Mouse (Mus musculus): ENCODE measurements around the gene Tmem116. TPM values are rescaled to one million over a fixed set of nuclear protein-coding genes. Genes with fewer than 3 reads are reported as not detected.

Gene Tmem116
- polyA plus RNA-seq, 1 experiment from 2014 or later: 1.0 TPM

DNA sequence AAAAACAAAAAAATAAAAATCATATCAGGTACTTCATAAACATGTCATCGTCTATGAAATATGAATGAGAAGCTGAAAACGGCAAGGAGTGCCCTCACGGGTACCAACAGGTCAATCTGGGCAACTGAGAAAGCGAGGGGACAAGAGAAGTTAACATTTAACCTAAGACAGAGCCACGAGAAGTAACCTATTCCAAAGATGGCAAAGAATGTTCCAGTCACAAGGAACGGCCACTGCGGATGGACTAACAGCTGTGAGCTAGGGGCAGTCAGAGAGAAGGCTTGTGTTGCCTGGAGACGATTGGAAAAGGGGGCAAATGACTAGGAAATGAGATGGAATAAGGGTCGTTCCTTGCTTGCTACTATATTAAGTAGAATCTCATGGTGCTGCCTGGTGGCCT, 1.2 kb upstream of the Tmem116 start:
- Histone ChIP-seq H3K4me2 (replicated peaks) (no peak overlapping the region; the same call in 1 of the 2 replicates), H3K27ac (replicated peaks) (no peak overlapping the region), H3K9me3 (no peaks in the 10 kb centered on the region), H3K9ac (replicated peaks) (no peak overlapping the region), H3K27me3 (no peaks in the 10 kb centered on the region), H3K36me3 (peaks cover 39% of the 10 kb centered on the region), H3K4me1 (peaks cover 27% of the 10 kb centered on the region), H3K4me3 (no peak overlapping the region)
- no peak for ATAC-seq (replicated peaks)
- WGBS: 83% methylated on average over 9 of the region's 9 CpGs

DNA sequence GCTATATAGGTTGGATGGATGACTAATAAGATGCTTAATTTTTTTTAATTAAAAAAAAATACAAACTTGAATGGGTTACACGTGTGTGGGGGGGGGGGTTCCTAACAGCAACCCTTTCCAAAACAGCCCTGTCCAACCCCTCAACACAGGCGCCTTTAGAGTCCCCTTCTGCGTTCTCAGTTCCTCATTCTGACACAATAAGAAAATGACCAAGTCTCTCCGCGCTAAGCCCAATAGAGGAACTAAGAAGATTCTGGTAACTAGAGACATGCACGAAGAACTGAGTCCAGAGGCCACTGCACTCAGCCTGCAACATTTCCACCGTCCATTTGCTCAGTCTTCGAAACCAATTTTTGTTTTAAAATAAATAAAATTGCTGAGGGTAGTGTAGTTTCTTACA, 490 bp upstream of the Tmem116 start:
- no peaks in the 10 kb centered on the region for H3K27me3 ChIP-seq
- H3K36me3 ChIP-seq: peaks cover 32% of the 10 kb centered on the region
- peak overlapping the region; percentile 90 for H3K4me3 ChIP-seq
- ATAC-seq (replicated peaks): no peak
- peak overlapping the region; percentile 74 for H3K4me2 ChIP-seq (replicated peaks)
- 19% methylated on average over 8 of the region's 8 CpGs for WGBS
- peak overlapping the region; percentile 95 for H3K9ac ChIP-seq (replicated peaks)
- no peaks in the 10 kb centered on the region for H3K9me3 ChIP-seq
- H3K4me1 ChIP-seq: peaks cover 27% of the 10 kb centered on the region
- H3K27ac ChIP-seq (replicated peaks): peak overlapping the region; percentile 96

DNA sequence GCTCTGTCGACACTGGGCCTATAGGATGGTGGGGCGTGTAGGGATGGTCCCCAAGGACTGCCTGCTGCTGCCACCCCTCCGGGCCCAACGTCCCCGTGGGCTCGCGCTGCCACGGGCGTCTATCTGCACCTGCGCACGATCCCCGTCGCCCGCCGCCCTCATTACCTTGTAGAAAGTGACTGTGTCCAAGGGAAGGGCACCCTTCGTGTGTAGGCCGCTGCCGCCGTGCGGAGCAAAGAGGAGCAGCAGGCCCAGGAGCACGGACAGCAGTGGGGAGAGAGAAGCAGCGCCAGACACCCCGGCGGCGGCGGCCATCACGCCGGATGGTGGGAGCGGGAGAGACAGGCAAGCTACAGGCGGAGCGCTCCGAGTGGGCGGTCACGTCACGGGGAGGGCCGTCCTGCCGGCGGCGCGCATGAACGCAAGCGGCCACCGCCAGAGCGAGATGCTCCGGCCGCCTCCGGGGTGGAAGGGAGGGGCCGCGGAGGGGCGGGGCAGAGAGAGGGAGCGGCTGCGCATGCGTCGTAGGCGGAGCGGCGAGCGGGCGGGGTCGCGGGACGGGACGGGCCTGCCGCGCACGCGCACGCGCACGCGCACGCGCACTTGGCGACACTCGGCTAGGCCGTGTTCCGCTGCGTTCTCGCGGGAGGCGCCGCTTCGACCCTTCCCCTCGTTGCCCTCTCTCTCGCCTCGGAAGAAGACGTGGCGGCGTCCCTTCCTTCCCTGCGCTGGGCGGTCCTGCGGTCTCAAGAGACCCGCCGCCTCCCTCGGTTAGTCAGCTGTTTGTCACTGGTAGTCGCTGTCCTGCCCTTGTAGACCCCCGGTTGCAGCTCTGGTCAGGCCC, 555 bp downstream of the Tmem116 start, which contains the start of gene Erp29:
TSS of gene Erp29 (minus strand) at position 481 of the 844 bp plus-strand sequence.
- no peaks in the 10 kb centered on the region for H3K27me3 ChIP-seq
- peak; percentile 95 for ATAC-seq (replicated peaks)
- H3K4me3 ChIP-seq: peak within 1 kb of the TSS; percentile 90
- peak within 1 kb of the TSS; percentile 74 for H3K4me2 ChIP-seq (replicated peaks)
- H3K9ac ChIP-seq (replicated peaks): peak within 1 kb of the TSS; percentile 95
- H3K9me3 ChIP-seq: no peaks in the 10 kb centered on the region
- H3K36me3 ChIP-seq: peaks cover 22% of the 10 kb centered on the region
- H3K4me1 ChIP-seq: peaks cover 27% of the 10 kb centered on the region
- WGBS: under 1% methylated on average over 96 of the region's 97 CpGs
- peak within 1 kb of the TSS; percentile 96 for H3K27ac ChIP-seq (replicated peaks)

DNA sequence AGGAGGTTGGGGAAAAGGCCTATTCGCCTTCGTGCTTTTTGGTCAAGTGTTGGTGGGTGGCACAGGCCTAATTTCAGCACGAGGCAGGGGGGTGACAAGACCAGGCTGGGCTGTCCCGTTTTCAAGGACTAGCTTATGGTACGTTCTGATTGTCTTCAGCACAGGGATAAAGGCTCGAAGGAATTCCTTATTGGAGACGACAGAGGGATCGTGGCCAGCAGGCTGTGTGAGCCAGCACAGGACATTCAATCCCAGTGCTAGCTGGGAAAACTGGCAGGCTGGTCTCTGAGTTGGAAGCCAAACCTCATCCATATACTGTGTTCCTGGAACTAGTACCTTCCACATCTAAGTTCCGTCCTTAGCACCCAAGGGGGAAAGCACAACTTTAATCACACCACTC, 1.2 kb downstream of the Tmem116 start:
- peaks cover 27% of the 10 kb centered on the region for H3K4me1 ChIP-seq
- H3K4me2 ChIP-seq (replicated peaks): peak overlapping the region; percentile 65
- no peak for ATAC-seq (replicated peaks)
- no peaks in the 10 kb centered on the region for H3K27me3 ChIP-seq
- H3K9me3 ChIP-seq: no peaks in the 10 kb centered on the region
- WGBS: 6% methylated on average over 9 of the region's 9 CpGs
- peak overlapping the region; percentile 96 for H3K27ac ChIP-seq (replicated peaks)
- H3K9ac ChIP-seq (replicated peaks): peak overlapping the region; percentile 95
- peak overlapping the region; percentile 90 for H3K4me3 ChIP-seq
- peaks cover 15% of the 10 kb centered on the region for H3K36me3 ChIP-seq

DNA sequence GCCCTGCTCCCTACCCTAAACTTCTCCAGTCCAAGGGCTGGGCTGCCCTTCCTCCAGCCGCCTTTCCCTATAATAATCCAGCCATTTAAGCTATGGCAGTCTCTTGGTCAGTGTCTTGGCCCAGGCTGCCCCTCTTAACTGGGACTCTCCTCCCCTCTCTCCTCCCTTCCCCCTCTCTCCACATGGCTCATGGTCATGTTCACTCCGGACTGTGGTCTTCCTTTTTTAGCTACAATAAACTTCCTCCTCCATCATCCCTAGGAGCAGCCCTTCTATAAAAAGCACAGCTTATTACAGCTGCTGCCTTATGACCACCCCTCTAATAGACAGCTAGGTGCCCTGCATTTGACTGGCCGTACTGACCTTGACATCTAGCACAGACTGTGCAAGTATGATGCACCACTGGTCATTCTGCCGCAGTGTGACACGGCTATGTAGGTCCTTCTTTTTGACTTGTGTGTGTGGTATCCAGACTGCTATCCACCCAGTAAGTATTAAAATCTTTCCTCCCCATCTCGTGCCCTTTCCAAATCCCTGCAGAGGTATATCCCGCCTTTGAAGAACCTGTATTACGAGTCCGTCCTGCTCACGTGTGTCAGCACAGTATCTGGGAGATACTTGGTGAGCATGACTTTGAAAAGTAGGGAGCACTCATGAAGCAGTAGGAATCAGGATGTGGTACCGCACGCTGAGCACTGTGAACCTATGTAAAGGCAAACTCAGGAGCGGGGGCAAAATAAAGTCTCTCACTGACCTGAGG, 2.2 kb downstream of the Tmem116 start:
- no peak for ATAC-seq (replicated peaks)
- Histone ChIP-seq H3K4me1 (peaks cover 27% of the 10 kb centered on the region), H3K9me3 (no peaks in the 10 kb centered on the region), H3K36me3 (peaks cover 5% of the 10 kb centered on the region), H3K9ac (replicated peaks) (no peak overlapping the region), H3K27ac (replicated peaks) (no peak overlapping the region), H3K27me3 (no peaks in the 10 kb centered on the region), H3K4me3 (no peak overlapping the region), H3K4me2 (replicated peaks) (peak overlapping the region; percentile 65; the same call in 1 of the 2 replicates)
- WGBS: 92% methylated on average over 13 of the region's 13 CpGs

DNA sequence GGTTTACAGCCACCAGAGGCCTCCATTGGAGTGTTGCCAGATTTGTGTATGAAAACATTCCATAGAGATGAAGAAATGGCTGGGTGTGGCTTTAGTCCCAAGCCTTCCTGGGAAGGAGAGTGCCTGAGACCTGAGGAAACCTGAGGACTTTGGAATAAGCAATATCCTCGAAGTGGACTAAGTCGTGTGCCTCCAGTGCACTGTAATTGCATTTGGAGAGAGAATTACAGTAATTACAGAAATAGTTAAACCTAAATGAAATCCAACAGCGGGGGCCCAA, 2.8 kb downstream of the Tmem116 start:
- Histone ChIP-seq H3K4me3 (no peak overlapping the region), H3K36me3 (peaks cover under 1% of the 10 kb centered on the region; the same call in 1 of the 2 replicates), H3K4me2 (replicated peaks) (no peak overlapping the region), H3K4me1 (peaks cover 27% of the 10 kb centered on the region), H3K9me3 (no peaks in the 10 kb centered on the region), H3K9ac (replicated peaks) (no peak overlapping the region), H3K27ac (replicated peaks) (no peak overlapping the region), H3K27me3 (no peaks in the 10 kb centered on the region)
- 85% methylated on average over 3 of the region's 3 CpGs for WGBS
- ATAC-seq (replicated peaks): no peak

DNA sequence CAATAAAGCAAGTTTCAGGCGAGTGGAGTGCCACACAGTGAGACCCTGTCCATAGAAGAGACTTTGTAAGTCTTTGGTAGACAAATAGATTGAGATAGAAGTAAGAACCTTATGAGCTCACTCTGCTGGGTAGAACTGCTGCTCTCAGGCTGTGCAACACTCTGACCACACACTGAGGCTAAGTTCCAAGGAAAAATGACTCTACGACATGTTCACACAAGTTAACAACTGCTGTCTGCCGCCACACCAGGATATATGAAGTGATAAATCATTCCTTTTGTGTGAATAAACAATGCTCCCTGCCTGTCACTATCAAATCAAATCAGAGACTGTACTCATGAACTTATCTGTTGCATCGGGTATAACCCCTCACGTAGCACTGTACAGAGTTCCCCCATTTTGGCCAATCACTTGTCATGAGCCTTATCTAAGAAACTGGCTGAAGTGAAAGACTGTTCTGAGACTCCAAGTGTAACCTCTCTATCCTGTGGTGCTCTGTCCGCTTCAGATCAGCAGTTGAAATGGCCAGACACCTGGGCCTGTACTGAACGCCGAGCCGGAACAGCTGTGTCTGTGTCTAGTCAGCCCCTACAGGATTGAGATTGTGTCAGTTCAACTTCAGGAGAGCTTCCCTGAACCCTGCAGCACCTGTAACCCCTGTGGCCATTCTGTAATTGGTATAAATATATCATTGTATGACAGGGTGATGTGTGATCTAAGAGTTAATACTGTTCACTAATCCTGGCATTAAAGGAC, 4.0 kb downstream of the Tmem116 start:
- 81% methylated on average over 9 of the region's 9 CpGs for WGBS
- Histone ChIP-seq H3K4me1 (peaks cover 17% of the 10 kb centered on the region), H3K27ac (replicated peaks) (no peak overlapping the region), H3K4me3 (no peak overlapping the region), H3K36me3 (no peaks in the 10 kb centered on the region), H3K4me2 (replicated peaks) (no peak overlapping the region), H3K9ac (replicated peaks) (no peak overlapping the region), H3K27me3 (no peaks in the 10 kb centered on the region), H3K9me3 (no peaks in the 10 kb centered on the region)
- no peak for ATAC-seq (replicated peaks)

DNA sequence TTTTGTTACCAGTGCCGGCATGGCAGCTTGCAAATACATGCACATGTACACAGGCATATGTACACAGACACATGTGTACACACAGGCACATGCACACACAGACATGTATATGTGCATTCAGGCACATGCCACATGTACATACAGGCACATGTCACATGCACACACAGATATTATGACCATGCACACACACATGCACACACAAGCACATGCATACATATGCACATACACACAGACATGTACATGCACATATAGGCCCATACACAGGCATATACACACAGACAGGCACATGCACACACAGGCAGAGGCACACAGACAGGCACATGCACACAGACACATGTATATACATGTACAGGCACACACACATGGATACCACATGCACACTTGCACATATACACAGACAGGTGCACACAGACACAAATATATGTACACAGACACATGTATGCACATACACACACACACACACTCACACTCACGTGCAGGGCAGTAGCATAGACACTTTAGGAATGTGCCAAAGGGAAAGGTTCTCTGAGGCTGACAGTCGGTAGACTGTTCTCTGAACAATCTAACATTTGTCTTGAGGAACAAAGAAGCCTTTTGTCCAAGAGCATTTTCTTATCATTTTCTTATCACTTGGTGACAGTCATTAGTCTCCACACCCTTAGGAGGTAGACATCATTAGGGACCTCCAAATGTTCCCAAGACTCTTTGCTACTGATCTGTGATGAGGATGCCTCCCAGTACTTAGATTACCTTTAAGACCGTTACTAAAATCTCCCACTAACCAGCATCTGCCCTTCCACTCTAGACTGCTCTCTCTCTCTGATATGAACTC, 9.9 kb downstream of the Tmem116 start:
- Histone ChIP-seq H3K4me1 (no peaks in the 10 kb centered on the region), H3K36me3 (no peaks in the 10 kb centered on the region), H3K27ac (replicated peaks) (no peak overlapping the region), H3K27me3 (no peaks in the 10 kb centered on the region), H3K4me3 (no peak overlapping the region), H3K4me2 (replicated peaks) (no peak overlapping the region), H3K9ac (replicated peaks) (no peak overlapping the region), H3K9me3 (no peaks in the 10 kb centered on the region)
- 66% methylated on average over 4 of the region's 4 CpGs for WGBS
- ATAC-seq (replicated peaks): no peak

- 28% methylated on average over 1 of the region's 1 CpGs for WGBS
- Histone ChIP-seq H3K4me3 (no peak overlapping the region), H3K27ac (replicated peaks) (no peak overlapping the region), H3K9ac (replicated peaks) (no peak overlapping the region), H3K4me2 (replicated peaks) (no peak overlapping the region), H3K4me1 (no peaks in the 10 kb centered on the region), H3K9me3 (no peaks in the 10 kb centered on the region), H3K27me3 (no peaks in the 10 kb centered on the region), H3K36me3 (no peaks in the 10 kb centered on the region)
- ATAC-seq (replicated peaks): no peak
These were observed 10.4 kb downstream of the Tmem116 start for GRCm38 (mm10) chr5:121462171-121462502.

- WGBS: 68% methylated on average over 5 of the region's 5 CpGs
- Histone ChIP-seq H3K9ac (replicated peaks) (no peak overlapping the region), H3K36me3 (no peaks in the 10 kb centered on the region), H3K27me3 (no peaks in the 10 kb centered on the region), H3K4me2 (replicated peaks) (no peak overlapping the region), H3K4me1 (no peaks in the 10 kb centered on the region), H3K27ac (replicated peaks) (no peak overlapping the region), H3K4me3 (no peak overlapping the region), H3K9me3 (no peaks in the 10 kb centered on the region)
- no peak for ATAC-seq (replicated peaks)
These were observed 11.3 kb downstream of the Tmem116 start for GRCm38 (mm10) chr5:121462967-121463366.

DNA sequence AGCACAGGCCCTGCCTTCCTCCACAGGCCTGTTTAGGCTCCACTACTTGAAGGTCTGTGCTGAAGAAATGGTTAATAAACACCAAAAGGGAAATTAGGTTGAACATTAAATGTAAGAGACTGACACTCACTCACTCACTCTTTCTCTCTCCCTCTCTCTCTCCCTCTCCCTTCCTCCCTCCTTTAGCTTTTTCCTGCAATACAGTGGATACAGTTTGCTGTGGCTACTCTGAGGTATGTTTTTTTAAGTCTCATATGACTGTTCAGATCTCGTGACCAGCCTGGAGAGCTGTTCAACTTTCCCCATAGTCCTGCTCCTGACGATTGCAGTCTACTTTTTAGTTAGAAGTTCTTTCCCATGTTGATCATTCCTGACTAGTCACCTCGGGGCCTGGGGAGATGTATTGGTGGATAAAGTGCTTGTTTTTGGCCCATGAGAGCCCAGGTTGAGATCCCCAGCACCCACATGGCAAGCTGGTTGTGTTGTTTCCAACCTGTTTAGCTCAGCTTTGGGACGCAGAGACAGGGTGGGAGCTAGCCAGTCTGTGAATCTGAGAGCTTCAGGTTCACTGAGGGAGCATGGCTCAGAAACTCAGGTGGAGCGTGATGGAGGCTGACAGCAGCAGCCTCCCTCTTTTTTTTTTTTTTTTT, 12.0 kb downstream of the Tmem116 start:
- Histone ChIP-seq H3K4me2 (replicated peaks) (no peak overlapping the region), H3K36me3 (no peaks in the 10 kb centered on the region), H3K4me1 (no peaks in the 10 kb centered on the region), H3K9me3 (no peaks in the 10 kb centered on the region), H3K27ac (replicated peaks) (no peak overlapping the region), H3K9ac (replicated peaks) (no peak overlapping the region), H3K27me3 (no peaks in the 10 kb centered on the region), H3K4me3 (no peak overlapping the region)
- ATAC-seq (replicated peaks): no peak
- 78% methylated on average over 5 of the region's 5 CpGs for WGBS
